Mouse (Mus musculus) layer of hippocampus, adult 9-10 months (tissue): ENCODE measurements around the gene Rho.

Experiments
- DNase-seq: peaks from one replicate; pipeline ENCODE4 v3.0.0; 2022; ENCODE audit warnings: low spot score

Rho gene

GRCm38 (mm10) chr6:115975606-115976005 is 44.1 kb downstream of the Rho start:
- DNase-seq: no peak

- no peak for DNase-seq
Measured at GRCm38 (mm10) chr6:115977810-115978209, 46.3 kb downstream of the Rho start.

- no peak for DNase-seq
Measured at GRCm38 (mm10) chr6:115978596-115978995, 47.0 kb downstream of the Rho start.

- DNase-seq: no peak
Measured at GRCm38 (mm10) chr6:115982889-115983288, 51.3 kb downstream of the Rho start.

GRCm38 (mm10) chr6:115983306-115984038 is 51.9 kb downstream of the Rho start:
- DNase-seq: no peak

GRCm38 (mm10) chr6:115984580-115984979 is 53.0 kb downstream of the Rho start:
- no peak for DNase-seq

- DNase-seq: no peak
Measured at GRCm38 (mm10) chr6:115985622-115986021, 54.1 kb downstream of the Rho start.

- DNase-seq: no peak
Measured at GRCm38 (mm10) chr6:115986472-115987095, 55.0 kb downstream of the Rho start.

GRCm38 (mm10) chr6:115987096-115987747 is 55.7 kb downstream of the Rho start:
- no peak for DNase-seq

GRCm38 (mm10) chr6:115989032-115989431 is 57.5 kb downstream of the Rho start:
- DNase-seq: no peak

GRCm38 (mm10) chr6:115989607-115990006 is 58.1 kb downstream of the Rho start:
- no peak for DNase-seq
